Mouse (Mus musculus): ENCODE data around the gene Sprtn. TPM values are rescaled to one million over a fixed set of nuclear protein-coding genes. Genes with fewer than 3 reads are reported as not detected.

The Sprtn gene
- polyA plus RNA-seq, 2 experiments = 5.0 to 7.0 TPM

GRCm38 (mm10) chr8:124922490-124923089 lies 24.9 kb downstream of the Sprtn start:
- no peak for TF ChIP-seq CTCF (IDR thresholded peaks at IDR 0.05; ENCODE audit: low read depth)
- no peak for TF ChIP-seq EP300 (IDR thresholded peaks at IDR 0.05; ENCODE audit: low read depth)
- DNase-seq (ENCODE audit: low read depth in 3 of 3, low spot score in 3 of 3) = no peak
- Histone ChIP-seq H3K4me3 (ENCODE audit: insufficient read depth in 1 of 2, low read depth in 2 of 2, low read length in 2 of 2) (no peak overlapping the region), H3K9ac (replicated peaks) (no peak overlapping the region), H3K4me1 (replicated peaks; ENCODE audit: control insufficient read depth in 2 of 2, insufficient read depth in 2 of 2, low read length in 1 of 2) (peaks cover 4 to 15% of the 10 kb centered on the region in 2 experiments), H3K27ac (no peak overlapping the region), H3K27me3 (ENCODE audit: control insufficient read depth, insufficient read depth, low read length) (no peaks in the 10 kb centered on the region), H3K36me3 (replicated peaks; ENCODE audit: control insufficient read depth, insufficient read depth, low read depth) (no peaks in the 10 kb centered on the region), H3K9me3 (ENCODE audit: control insufficient read depth, low read length) (no peaks in the 10 kb centered on the region), H3K4me2 (ENCODE audit: low read depth) (no peak overlapping the region; the same call in 1 of the 2 replicates)
- ATAC-seq (ENCODE audit: insufficient read depth) = no peak
- WGBS (ENCODE audit: insufficient replicate concordance) = 60% methylated on average over 11 of the region's 11 CpGs

DNA sequence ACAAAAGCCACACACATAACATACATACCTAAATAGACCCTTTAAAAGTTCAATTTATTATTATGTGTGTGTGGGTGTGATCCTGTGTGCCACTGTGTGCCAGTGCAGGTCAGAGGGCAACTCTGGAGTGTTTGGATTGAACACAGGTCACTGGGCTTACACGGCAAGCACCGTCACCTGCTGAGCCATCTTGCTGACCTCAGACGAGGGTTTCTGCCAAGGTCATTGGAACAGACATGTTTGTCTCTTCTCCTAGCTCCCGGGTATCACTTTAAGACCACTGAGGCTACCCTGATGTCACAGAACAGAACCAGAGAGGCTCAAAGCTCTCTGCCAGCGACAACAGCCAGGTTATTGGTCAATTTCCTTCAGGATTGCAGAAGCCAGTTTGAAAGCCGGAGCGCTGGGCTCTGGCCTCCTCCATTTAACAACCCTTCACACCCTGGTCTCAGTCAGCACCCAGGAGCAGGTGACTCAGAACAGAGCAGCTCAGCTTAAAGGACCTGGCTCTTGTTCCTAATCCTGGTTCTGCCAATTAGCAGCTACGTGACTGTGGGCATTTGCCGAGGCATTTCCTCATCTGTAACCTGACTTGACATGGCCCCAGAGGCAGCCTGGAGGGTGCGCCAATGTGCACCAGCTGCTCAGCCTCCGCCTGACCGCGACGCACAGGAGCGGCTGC lies 26.4 kb downstream of the Sprtn start:
- TF ChIP-seq EP300 (IDR thresholded peaks at IDR 0.05; ENCODE audit: low read depth) = no peak
- TF ChIP-seq CTCF (IDR thresholded peaks at IDR 0.05; ENCODE audit: low read depth) = no peak
- Histone ChIP-seq H3K27ac (no peak overlapping the region), H3K4me2 (ENCODE audit: low read depth) (no peak overlapping the region), H3K9ac (replicated peaks) (no peak overlapping the region), H3K9me3 (ENCODE audit: control insufficient read depth, low read length) (no peaks in the 10 kb centered on the region), H3K4me3 (ENCODE audit: insufficient read depth in 1 of 2, low read depth in 2 of 2, low read length in 2 of 2) (no peak overlapping the region), H3K27me3 (ENCODE audit: control insufficient read depth, insufficient read depth, low read length) (no peaks in the 10 kb centered on the region), H3K36me3 (replicated peaks; ENCODE audit: control insufficient read depth, insufficient read depth, low read depth) (no peaks in the 10 kb centered on the region), H3K4me1 (replicated peaks; ENCODE audit: control insufficient read depth in 2 of 2, insufficient read depth in 2 of 2, low read length in 1 of 2) (peaks cover 4 to 15% of the 10 kb centered on the region in 2 experiments)
- no peak for ATAC-seq (ENCODE audit: insufficient read depth)
- no peak for DNase-seq (ENCODE audit: low read depth in 3 of 3, low spot score in 3 of 3)
- 78% methylated on average over 15 of the region's 15 CpGs for WGBS (ENCODE audit: insufficient replicate concordance)

DNA sequence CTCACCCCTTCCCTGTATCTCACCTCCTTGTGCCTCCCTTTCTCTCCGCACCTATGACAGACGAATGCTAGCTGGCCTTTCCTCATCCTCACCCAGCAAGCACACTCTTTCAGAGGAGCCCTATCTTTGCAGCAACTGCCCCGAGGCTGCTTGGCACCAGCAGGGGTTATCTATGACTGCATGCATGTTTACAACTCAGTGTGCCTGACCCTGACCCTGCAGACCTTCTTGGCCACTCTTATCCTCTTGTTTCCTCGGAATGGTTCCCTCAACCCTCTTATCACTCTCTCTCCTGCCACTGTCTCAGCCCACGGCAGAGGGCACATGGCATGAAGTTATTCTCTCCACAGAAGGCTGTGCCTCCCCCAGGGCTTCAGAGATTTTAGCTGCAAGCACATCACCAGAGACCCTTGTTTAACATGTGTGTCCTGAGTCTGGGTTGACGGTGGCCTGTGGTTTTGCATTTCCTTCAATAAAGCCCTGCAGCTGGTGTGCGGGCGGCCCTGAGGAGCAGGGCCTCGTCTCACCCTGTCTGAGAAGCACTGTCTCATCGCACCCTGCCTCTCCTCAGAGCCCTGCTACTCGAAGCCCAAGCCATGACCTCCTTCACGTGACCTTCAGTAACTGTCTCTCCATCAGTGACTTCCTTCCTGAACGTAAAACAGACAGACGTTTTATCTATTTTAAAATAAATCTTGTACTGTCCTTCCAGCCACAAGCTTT lies 28.0 kb downstream of the Sprtn start:
- peak; percentile 75 for ATAC-seq (ENCODE audit: insufficient read depth)
- Histone ChIP-seq H3K9ac (replicated peaks) (no peak overlapping the region), H3K4me2 (ENCODE audit: low read depth) (no peak overlapping the region), H3K27ac (no peak overlapping the region), H3K9me3 (ENCODE audit: control insufficient read depth, low read length) (no peaks in the 10 kb centered on the region), H3K36me3 (replicated peaks; ENCODE audit: control insufficient read depth, insufficient read depth, low read depth) (no peaks in the 10 kb centered on the region), H3K4me1 (replicated peaks; ENCODE audit: control insufficient read depth in 2 of 2, insufficient read depth in 2 of 2, low read length in 1 of 2) (peaks cover 4 to 15% of the 10 kb centered on the region in 2 experiments), H3K27me3 (ENCODE audit: control insufficient read depth, insufficient read depth, low read length) (no peaks in the 10 kb centered on the region), H3K4me3 (ENCODE audit: insufficient read depth in 1 of 2, low read depth in 2 of 2, low read length in 2 of 2) (no peak overlapping the region)
- TF ChIP-seq EP300 (IDR thresholded peaks at IDR 0.05; ENCODE audit: low read depth) = peak; percentile 30; the same call in 1 of the 2 replicates
- TF ChIP-seq CTCF (IDR thresholded peaks at IDR 0.05; ENCODE audit: low read depth) = no peak
- WGBS (ENCODE audit: insufficient replicate concordance) = 19% methylated on average over 14 of the region's 14 CpGs
- DNase-seq (ENCODE audit: low read depth in 3 of 3, low spot score in 3 of 3) = peak in 1 of 3 experiments; percentile 7

- Histone ChIP-seq H3K4me1 (replicated peaks; ENCODE audit: control insufficient read depth in 2 of 2, insufficient read depth in 2 of 2, low read length in 1 of 2) (peaks cover 4 to 15% of the 10 kb centered on the region in 2 experiments), H3K27me3 (ENCODE audit: control insufficient read depth, insufficient read depth, low read length) (no peaks in the 10 kb centered on the region), H3K9ac (replicated peaks) (no peak overlapping the region), H3K36me3 (replicated peaks; ENCODE audit: control insufficient read depth, insufficient read depth, low read depth) (no peaks in the 10 kb centered on the region), H3K9me3 (ENCODE audit: control insufficient read depth, low read length) (no peaks in the 10 kb centered on the region), H3K4me2 (ENCODE audit: low read depth) (no peak overlapping the region), H3K4me3 (ENCODE audit: insufficient read depth in 1 of 2, low read depth in 2 of 2, low read length in 2 of 2) (no peak overlapping the region), H3K27ac (no peak overlapping the region)
- WGBS (ENCODE audit: insufficient replicate concordance) = 61% methylated on average over 10 of the region's 10 CpGs
- DNase-seq (ENCODE audit: low read depth in 3 of 3, low spot score in 3 of 3) (no peak), ATAC-seq (ENCODE audit: insufficient read depth) (no peak)
- no peak for TF ChIP-seq CTCF (IDR thresholded peaks at IDR 0.05; ENCODE audit: low read depth)
- TF ChIP-seq EP300 (IDR thresholded peaks at IDR 0.05; ENCODE audit: low read depth) = no peak
Observed at GRCm38 (mm10) chr8:124926351-124926771, 28.7 kb downstream of the Sprtn start.

- Histone ChIP-seq H3K4me2 (ENCODE audit: low read depth) (no peak overlapping the region), H3K4me3 (ENCODE audit: insufficient read depth in 1 of 2, low read depth in 2 of 2, low read length in 2 of 2) (no peak overlapping the region), H3K36me3 (replicated peaks; ENCODE audit: control insufficient read depth, insufficient read depth, low read depth) (no peaks in the 10 kb centered on the region), H3K27ac (no peak overlapping the region), H3K27me3 (ENCODE audit: control insufficient read depth, insufficient read depth, low read length) (no peaks in the 10 kb centered on the region), H3K9ac (replicated peaks) (no peak overlapping the region), H3K4me1 (replicated peaks; ENCODE audit: control insufficient read depth in 2 of 2, insufficient read depth in 2 of 2, low read length in 1 of 2) (peaks cover 4 to 12% of the 10 kb centered on the region in 2 experiments), H3K9me3 (ENCODE audit: control insufficient read depth, low read length) (no peaks in the 10 kb centered on the region)
- WGBS (ENCODE audit: insufficient replicate concordance) = 78% methylated on average over 11 of the region's 11 CpGs
- DNase-seq (ENCODE audit: low read depth in 3 of 3, low spot score in 3 of 3) (no peak), ATAC-seq (ENCODE audit: insufficient read depth) (no peak)
- TF ChIP-seq CTCF (IDR thresholded peaks at IDR 0.05; ENCODE audit: low read depth) (no peak), EP300 (IDR thresholded peaks at IDR 0.05; ENCODE audit: low read depth) (no peak)
Observed at GRCm38 (mm10) chr8:124929006-124929405, 31.3 kb downstream of the Sprtn start.

All from liver, embryonic 14.5 days (tissue).